Mouse (Mus musculus): ENCODE data around the gene Lrrc74a.

Lrrc74a gene

GRCm38 (mm10) chr12:86734319-86734810 lies at the start of gene Lrrc74a:
Gene Lrrc74a, plus strand, starts transcription at chr12:86734369.
- no peak for DNase-seq (ENCODE audit: extremely low read depth, low read depth, low spot score)

DNA sequence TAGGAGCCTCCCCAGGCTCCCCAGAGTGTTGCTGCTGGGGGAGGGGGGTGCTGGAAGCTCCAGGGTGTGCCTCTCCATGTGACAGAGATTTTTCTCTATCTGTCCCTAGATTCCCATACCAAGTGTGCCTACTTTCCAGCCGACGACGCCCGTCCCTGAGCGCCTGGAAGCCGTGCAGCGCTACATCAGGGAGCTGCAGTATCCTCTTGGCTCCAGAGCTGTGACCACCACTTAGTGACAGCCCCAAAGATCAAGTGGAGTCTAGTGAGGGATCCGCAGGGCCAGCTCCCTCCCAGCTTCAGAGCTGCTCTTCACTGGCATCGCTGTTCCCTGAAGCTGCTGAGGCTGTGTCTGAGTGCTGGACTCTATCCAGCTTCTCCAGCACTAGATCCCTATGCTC lies 48.9 kb upstream of the Lrrc74a start:
- DNase-seq (ENCODE audit: extremely low read depth, low read depth, low spot score): no peak

DNA sequence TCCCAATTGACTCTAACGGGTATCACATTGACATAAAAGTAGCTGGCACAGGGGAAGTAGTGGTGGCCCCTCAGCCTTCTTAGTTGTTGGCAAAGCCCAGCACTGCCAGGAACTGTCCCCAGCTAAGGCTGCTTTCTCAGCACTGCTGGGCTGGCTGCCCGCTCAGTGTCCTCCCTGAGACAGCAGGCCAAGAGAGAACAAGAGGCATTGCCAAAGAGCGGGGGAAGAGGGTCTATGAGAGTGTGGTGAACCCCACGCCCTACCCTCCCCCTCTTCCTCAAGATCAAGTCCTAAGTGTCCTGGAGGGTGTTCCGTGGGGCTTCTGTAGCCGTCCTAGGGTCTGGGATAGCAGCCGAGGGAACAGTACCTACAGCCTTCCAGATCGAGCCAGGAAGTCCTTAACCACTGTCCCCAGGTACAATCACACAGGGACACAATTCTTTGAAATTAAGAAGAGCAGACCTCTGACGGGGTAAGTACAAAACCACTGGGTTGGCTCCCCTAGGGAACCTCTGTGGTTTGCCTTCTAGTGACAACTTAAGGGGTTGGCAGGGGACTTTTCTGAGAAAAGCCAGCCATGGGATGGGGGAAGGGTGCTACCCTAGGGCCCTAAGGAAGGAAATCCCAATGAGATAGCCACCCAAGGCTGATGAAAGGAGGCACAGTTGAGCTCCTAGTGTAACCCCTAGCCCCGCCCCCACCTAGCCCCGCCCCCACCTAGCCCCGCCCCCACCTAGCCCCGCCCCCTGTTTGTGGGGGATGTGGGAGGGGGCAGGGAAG lies 47.4 kb upstream of the Lrrc74a start:
- no peak for DNase-seq (ENCODE audit: extremely low read depth, low read depth, low spot score)

DNA sequence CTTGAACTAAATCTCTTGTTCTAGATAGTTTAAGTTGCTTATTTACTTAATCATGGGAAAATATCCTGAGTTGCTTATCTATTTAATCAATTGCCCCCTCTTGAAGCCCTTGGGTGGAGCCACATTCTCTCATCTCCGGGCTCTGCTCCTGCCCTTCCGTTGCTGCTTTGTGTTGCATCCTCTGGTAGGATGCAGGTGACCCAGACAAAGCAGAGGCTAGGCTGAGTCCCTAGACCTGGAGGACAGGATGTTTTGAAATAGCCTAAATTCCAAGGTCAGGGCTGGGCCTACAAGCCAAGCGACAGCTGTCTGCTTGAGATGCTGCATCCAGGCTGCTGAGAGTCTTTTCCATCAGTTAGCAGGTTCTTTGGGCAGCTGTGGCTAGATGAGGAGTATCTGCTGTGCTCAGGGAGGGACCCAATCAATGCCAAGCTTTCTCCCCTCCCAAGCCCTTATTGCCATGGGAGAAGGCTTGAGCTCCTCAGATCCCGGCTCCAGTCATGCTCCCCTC lies 46.7 kb upstream of the Lrrc74a start:
- DNase-seq (ENCODE audit: extremely low read depth, low read depth, low spot score): no peak

- no peak for DNase-seq (ENCODE audit: extremely low read depth, low read depth, low spot score)
Measured at GRCm38 (mm10) chr12:86687971-86688573, 46.1 kb upstream of the Lrrc74a start.

DNA sequence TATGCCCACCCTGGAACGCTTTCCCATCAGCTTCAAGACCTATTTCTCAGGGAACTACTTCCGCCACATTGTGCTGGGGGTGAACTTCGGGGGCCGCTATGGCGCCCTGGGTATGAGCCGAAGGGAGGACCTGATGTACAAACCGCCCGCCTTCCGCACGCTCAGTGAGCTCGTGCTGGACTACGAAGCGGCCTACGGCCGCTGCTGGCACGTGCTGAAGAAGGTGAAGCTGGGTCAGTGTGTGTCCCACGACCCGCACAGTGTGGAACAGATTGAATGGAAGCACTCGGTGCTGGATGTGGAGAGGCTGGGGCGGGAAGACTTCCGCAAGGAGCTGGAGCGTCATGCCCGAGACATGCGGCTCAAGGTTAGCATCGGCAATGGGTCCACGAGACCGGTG lies 45.3 kb upstream of the Lrrc74a start:
- DNase-seq (ENCODE audit: extremely low read depth, low read depth, low spot score): no peak

GRCm38 (mm10) chr12:86690700-86691485 lies 43.3 kb upstream of the Lrrc74a start:
- no peak for DNase-seq (ENCODE audit: extremely low read depth, low read depth, low spot score)

- no peak for DNase-seq (ENCODE audit: extremely low read depth, low read depth, low spot score)
Measured at GRCm38 (mm10) chr12:86692471-86693356, 41.5 kb upstream of the Lrrc74a start.

GRCm38 (mm10) chr12:86693389-86693788 lies 40.8 kb upstream of the Lrrc74a start:
- DNase-seq (ENCODE audit: extremely low read depth, low read depth, low spot score): no peak

GRCm38 (mm10) chr12:86694441-86694840 lies 39.7 kb upstream of the Lrrc74a start:
- DNase-seq (ENCODE audit: extremely low read depth, low read depth, low spot score): no peak

- no peak for DNase-seq (ENCODE audit: extremely low read depth, low read depth, low spot score)
Measured at GRCm38 (mm10) chr12:86697996-86698395, 36.2 kb upstream of the Lrrc74a start.

GRCm38 (mm10) chr12:86698537-86698936 lies 35.6 kb upstream of the Lrrc74a start:
- DNase-seq (ENCODE audit: extremely low read depth, low read depth, low spot score): no peak

DNA sequence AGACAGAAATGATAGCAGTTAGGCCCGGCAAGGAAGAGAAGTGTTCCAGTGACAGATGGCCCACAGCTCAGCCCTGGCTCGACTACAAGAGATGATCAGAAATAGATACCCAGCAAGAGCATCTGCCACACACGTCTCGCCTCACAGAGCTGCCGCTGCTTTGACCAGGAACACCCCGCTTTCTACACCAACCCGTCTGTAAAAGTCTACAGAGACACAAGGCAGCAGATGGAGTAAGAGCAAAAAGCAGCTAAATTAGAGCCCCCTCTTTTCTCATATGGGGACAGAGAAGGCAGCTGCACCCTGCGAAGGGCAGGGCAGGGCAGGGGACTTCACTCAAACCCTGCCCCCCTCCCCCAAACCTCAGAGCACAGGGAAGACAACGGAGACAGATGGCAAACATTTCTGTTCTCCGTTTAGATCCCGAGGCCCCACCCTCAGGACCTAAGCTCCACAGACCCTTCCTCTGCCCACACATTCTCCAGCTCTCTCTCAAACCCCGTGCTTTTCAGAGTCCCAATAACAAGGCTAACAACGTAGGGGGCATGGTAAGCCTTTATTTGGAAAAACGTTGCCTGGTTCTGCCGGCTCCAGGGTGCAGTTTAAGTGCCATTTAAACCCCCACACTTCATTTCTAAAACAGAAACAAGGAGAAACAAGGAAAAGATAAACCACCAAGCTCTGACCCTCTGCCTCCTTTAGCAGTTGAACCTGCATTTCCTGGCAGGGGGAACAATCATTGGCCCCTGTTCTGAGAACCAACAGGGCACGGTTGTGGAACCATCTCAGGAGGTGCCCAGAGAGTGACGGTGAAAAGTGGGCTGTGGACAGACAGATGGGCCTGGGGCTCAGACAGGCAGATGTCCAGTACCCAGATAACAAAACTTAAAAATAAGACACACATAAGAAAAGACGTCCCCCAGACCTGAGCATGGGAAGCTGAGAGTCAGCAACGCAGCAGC lies 33.9 kb upstream of the Lrrc74a start:
- DNase-seq (ENCODE audit: extremely low read depth, low read depth, low spot score): no peak

- no peak for DNase-seq (ENCODE audit: extremely low read depth, low read depth, low spot score)
Measured at GRCm38 (mm10) chr12:86700927-86701310, 33.2 kb upstream of the Lrrc74a start.

DNA sequence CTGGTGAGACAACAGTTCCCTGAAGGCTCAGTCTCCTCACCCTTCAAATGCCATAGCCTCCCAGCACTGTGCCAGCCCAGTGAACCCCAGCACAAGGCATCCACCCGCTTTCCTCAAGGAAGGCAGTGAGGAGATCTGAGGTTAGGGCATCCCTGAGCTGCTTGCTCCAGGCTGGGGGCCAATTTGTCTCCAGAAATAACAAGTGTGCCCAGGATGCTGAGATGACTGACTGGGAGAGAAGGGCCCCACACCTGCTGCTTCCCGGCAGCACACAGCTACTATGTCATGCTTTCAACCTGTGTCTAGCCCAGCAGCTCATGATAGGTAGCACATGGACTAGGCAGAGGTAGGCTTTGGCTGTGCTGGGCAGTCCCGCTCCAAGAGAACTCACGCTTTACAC lies 32.7 kb upstream of the Lrrc74a start:
- DNase-seq (ENCODE audit: extremely low read depth, low read depth, low spot score): no peak

- no peak for DNase-seq (ENCODE audit: extremely low read depth, low read depth, low spot score)
Measured at GRCm38 (mm10) chr12:86702690-86703089, 31.5 kb upstream of the Lrrc74a start.

DNA sequence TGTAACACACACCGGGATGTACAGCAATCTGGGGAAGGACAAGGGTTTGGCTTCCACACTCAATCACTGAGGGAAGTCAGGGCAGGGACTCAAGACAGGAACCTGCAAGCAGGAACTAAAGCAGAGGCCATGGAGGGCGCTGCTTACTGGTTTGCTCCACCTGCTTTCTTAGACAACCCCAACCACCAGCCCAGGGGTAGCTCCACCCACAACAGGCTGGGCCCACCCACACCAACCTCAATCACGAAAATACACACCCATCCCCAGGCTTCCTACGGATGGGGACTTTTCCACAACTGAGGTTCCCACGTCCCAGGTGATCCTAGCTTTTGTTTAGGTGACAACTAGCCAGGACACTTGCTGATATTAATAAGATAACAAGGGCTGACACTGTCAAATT lies 28.3 kb upstream of the Lrrc74a start:
- no peak for DNase-seq (ENCODE audit: extremely low read depth, low read depth, low spot score)

- DNase-seq (ENCODE audit: extremely low read depth, low read depth, low spot score): no peak
Measured at GRCm38 (mm10) chr12:86714026-86714425, 20.1 kb upstream of the Lrrc74a start.

GRCm38 (mm10) chr12:86715401-86715800 lies 18.8 kb upstream of the Lrrc74a start:
- DNase-seq (ENCODE audit: extremely low read depth, low read depth, low spot score): no peak
